Comparison of ENCODE assay signal across 9 mouse cellular contexts in the genomic region with DNA sequence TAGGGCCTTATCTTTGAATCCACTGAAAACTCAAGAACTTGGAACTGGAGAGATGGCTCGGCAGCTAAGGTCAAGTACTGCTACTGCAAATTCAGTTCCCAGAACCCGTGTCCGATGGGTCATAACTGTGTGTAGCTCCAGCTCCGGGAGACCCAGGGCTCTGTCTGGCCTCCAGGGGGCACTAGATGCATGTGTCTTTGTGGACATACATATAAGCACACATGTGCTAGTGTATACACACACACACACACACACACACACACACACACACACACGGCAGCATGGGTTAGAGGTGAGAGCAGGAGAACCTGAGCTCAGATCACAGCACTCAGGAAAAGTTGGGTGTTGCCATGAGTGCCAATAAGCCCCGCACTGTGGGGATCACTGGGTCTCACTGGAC. TPM values are rescaled to one million over a fixed set of nuclear protein-coding genes. Genes with fewer than 3 reads are reported as not detected.
DNase-seq lines count a peak whose midpoint lies in the region; ATAC-seq and TF ChIP-seq lines count a peak whose summit lies in the region.
"Had no signal": no experiment of that assay in that cellular context is flagged by ENCODE, and none has a peak within 500 bp of the region (broad histone marks: within the 10 kb centered on the region; RNA-seq: fewer than 3 reads in every experiment).

No protein-coding gene starts in this region.

- peak; percentile 8 to 35 for DNase-seq in cerebellum, postnatal 14 days
- DNase-seq in cerebellum, adult 2 months = no peak
- DNase-seq in neural tube, embryonic 10.5 days (ENCODE audit: extremely low spot score, low spot score) = peak; percentile 35
- peak; percentile 63 for DNase-seq in lung, embryonic 14.5 days
- no peak for DNase-seq in layer of hippocampus, postnatal 25 days (ENCODE audit: extremely low spot score in 1 of 2, low spot score in 1 of 2)
- DNase-seq in frontal cortex, postnatal 25 days (ENCODE audit: low spot score in 2 of 2) = no peak

- TF ChIP-seq POLR2A in cerebellum, adult 2 months (IDR thresholded peaks at IDR 0.05; ENCODE audit: borderline replicate concordance, insufficient read depth, low read length) = no peak

- H3K4me3 ChIP-seq in cerebellum, adult 2 months (replicated peaks; ENCODE audit: insufficient read depth, low read depth, low read length) = no peak overlapping the region
- no peak overlapping the region for H3K4me3 ChIP-seq in neural tube, embryonic 15.5 days (replicated peaks)
- H3K4me3 ChIP-seq in lung, embryonic 14.5 days (ENCODE audit: low read depth, low read length) = no peak overlapping the region
- H3K4me3 ChIP-seq: megakaryocyte, embryonic 14.5 days had no signal

- no peaks in the 10 kb centered on the region for H3K9me3 ChIP-seq in neural tube, embryonic 15.5 days (replicated peaks)
- no peaks in the 10 kb centered on the region for H3K9me3 ChIP-seq in lung, embryonic 14.5 days (ENCODE audit: low read depth, low read length)
- H3K9me3 ChIP-seq: megakaryocyte, embryonic 14.5 days had no signal

- 83% methylated on average over 6 of the region's 6 CpGs for WGBS in cerebellum, adult 2 months
- WGBS in neural tube, embryonic 15.5 days = 76% methylated on average over 6 of the region's 6 CpGs
- 80% methylated on average over 6 of the region's 6 CpGs for WGBS in lung, embryonic 14.5 days

- TF ChIP-seq CTCF in cerebellum, adult 2 months (IDR thresholded peaks at IDR 0.05; ENCODE audit: borderline replicate concordance, insufficient read depth, low read depth, low read length) = no peak
- peak; percentile 49 for TF ChIP-seq CTCF in lung, embryonic 14.5 days (IDR thresholded peaks at IDR 0.05; ENCODE audit: low read depth)

- no peak overlapping the region for H3K27ac ChIP-seq in cerebellum, adult 2 months (ENCODE audit: insufficient read depth, low read length)
- no peak overlapping the region for H3K27ac ChIP-seq in neural tube, embryonic 15.5 days (replicated peaks)
- H3K27ac ChIP-seq in lung, embryonic 14.5 days (ENCODE audit: low read depth) = no peak overlapping the region

- no peaks in the 10 kb centered on the region for H3K36me3 ChIP-seq in neural tube, embryonic 15.5 days
- no peaks in the 10 kb centered on the region for H3K36me3 ChIP-seq in lung, embryonic 14.5 days (ENCODE audit: insufficient read depth)

- H3K4me2 ChIP-seq in neural tube, embryonic 15.5 days = no peak overlapping the region
- H3K4me2 ChIP-seq in lung, embryonic 14.5 days = no peak overlapping the region

- no peak overlapping the region for H3K9ac ChIP-seq in neural tube, embryonic 15.5 days (replicated peaks)
- no peak overlapping the region for H3K9ac ChIP-seq in lung, embryonic 14.5 days

- H3K27me3 ChIP-seq in cerebellum, adult 2 months (ENCODE audit: control insufficient read depth, insufficient read depth, low read length) = no peaks in the 10 kb centered on the region
- no peaks in the 10 kb centered on the region for H3K27me3 ChIP-seq in neural tube, embryonic 15.5 days (replicated peaks)
- no peaks in the 10 kb centered on the region for H3K27me3 ChIP-seq in lung, embryonic 14.5 days (ENCODE audit: insufficient read depth, low read length)
- H3K27me3 ChIP-seq: megakaryocyte, embryonic 14.5 days had no signal

- ATAC-seq in neural tube, embryonic 15.5 days (ENCODE audit: low FRiP score) = no peak
- peak; percentile 81 for ATAC-seq in granulocyte monocyte progenitor cell, adult 5-6 weeks (replicated peaks; ENCODE audit: poor library complexity, severe bottlenecking)
- peak; percentile 38; the same call in 1 of the 2 replicates for ATAC-seq in lung, embryonic 14.5 days (ENCODE audit: insufficient read depth)

- H3K4me1 ChIP-seq in cerebellum, adult 2 months (ENCODE audit: control insufficient read depth, insufficient read depth, low read length) = no peaks in the 10 kb centered on the region
- H3K4me1 ChIP-seq in neural tube, embryonic 15.5 days = no peaks in the 10 kb centered on the region
- H3K4me1 ChIP-seq in lung, embryonic 14.5 days (ENCODE audit: insufficient read depth) = no peaks in the 10 kb centered on the region
- H3K4me1 ChIP-seq: megakaryocyte, embryonic 14.5 days had no signal

RNA-seq across cellular contexts. Expression of gene Ptgfr, which starts 19.2 kb away (rescaled TPM):
- polyA plus RNA-seq in cerebellum, adult 2 months (2012; rRNA removed) = 0.26 and 0.38 TPM in 2 replicates
- polyA plus RNA-seq in neural tube, embryonic 15.5 days (2015; fragmentation: Nextera tagmentation; extraction: Ambion mirVana) = 1.7 and 1.8 TPM in 2 replicates
- 0.04 TPM in 1 of 2 replicates, not detected in the other for total RNA-seq in granulocyte monocyte progenitor cell, adult 5-6 weeks (2014; fragmentation: Nextera tagmentation)
- total RNA-seq in granulocyte monocyte progenitor cell, adult 5-6 weeks (2017) = not detected in 2 replicates
- polyA plus RNA-seq in lung, embryonic 14.5 days (2014; fragmentation: Nextera tagmentation; extraction: Ambion mirVana) = 0.28 and 0.65 TPM in 2 replicates
- under 1 TPM; 0.23 to 0.49 TPM for total RNA-seq in layer of hippocampus, postnatal 25 days (2021)

RNA-seq across cellular contexts. Expression of gene Ifi44l, which starts 55.6 kb away (rescaled TPM):
- not detected in 2 replicates for polyA plus RNA-seq in cerebellum, adult 2 months (2012; rRNA removed)
- 0.14 and 0.26 TPM in 2 replicates for polyA plus RNA-seq in neural tube, embryonic 15.5 days (2015; fragmentation: Nextera tagmentation; extraction: Ambion mirVana)
- total RNA-seq in granulocyte monocyte progenitor cell, adult 5-6 weeks (2014; fragmentation: Nextera tagmentation) = not detected in 2 replicates
- total RNA-seq in granulocyte monocyte progenitor cell, adult 5-6 weeks (2017) = not detected in 2 replicates
- not detected in 2 replicates for polyA plus RNA-seq in lung, embryonic 14.5 days (2014; fragmentation: Nextera tagmentation; extraction: Ambion mirVana)
- total RNA-seq in layer of hippocampus, postnatal 25 days (2021) = not detected

Comparison
In these comparisons a context has a peak if more than half of its experiments do, and no peak if none do; other contexts are left out.
1. DNase-seq: peak in cerebellum, postnatal 14 days (2 of 2), neural tube, embryonic 10.5 days (single experiment) and lung, embryonic 14.5 days (single experiment); none in cerebellum, adult 2 months (0 of 2), layer of hippocampus, postnatal 25 days (0 of 2) and frontal cortex, postnatal 25 days (0 of 2).